Mouse (Mus musculus) kidney, postnatal 0 days (tissue): Measurements from ENCODE around the gene Pik3cb. TPM values are rescaled to one million over a fixed set of nuclear protein-coding genes. Genes with fewer than 3 reads are reported as not detected.
A peak's percentile ranks its signal among the peaks of the same experiment; 100 is the strongest.

Experiments used
- ATAC-seq: fragments of 200-750 bp; cut with Nextera tagmentation; replicated peaks from 2 replicates; pipeline ENCODE4 v1.8.0; 2017; ENCODE audit warnings: low read depth, moderate number of reproducible peaks, moderate TSS enrichment, moderate library complexity; ENCODE audit not compliant: low FRiP score
- DNase-seq: peaks from one replicate; pipeline ENCODE4 v3.0.0-alpha.2; 2016; ENCODE audit warnings: low spot score
- H3K27ac ChIP-seq: fragments of 300-500 bp; sonication (generic); 2 replicates; pipeline ENCODE4 v1.5.1; 2014; ENCODE audit warnings: mild to moderate bottlenecking
- H3K27me3 ChIP-seq: fragments of 300-500 bp; sonication (generic); 2 replicates; pipeline ENCODE4 v1.6.1; 2014; ENCODE audit warnings: low read length, mixed read lengths; ENCODE audit not compliant: insufficient read depth
- H3K36me3 ChIP-seq: fragments of 300-500 bp; sonication (generic); 2 replicates; pipeline ENCODE4 v1.6.1; 2014; ENCODE audit warnings: low read length, mixed read lengths; ENCODE audit not compliant: insufficient read depth
- H3K4me1 ChIP-seq: fragments of 300-500 bp; sonication (generic); replicated peaks from 2 replicates; pipeline ENCODE4 v1.6.1; 2014; ENCODE audit warnings: antibody characterized with exemption, low read length, mixed read lengths; ENCODE audit not compliant: insufficient read depth
- H3K4me2 ChIP-seq: fragments of 300-500 bp; sonication (generic); 2 replicates; pipeline ENCODE4 v1.6.1; 2014; ENCODE audit warnings: mild to moderate bottlenecking, low read length, moderate library complexity, mixed read lengths
- H3K4me3 ChIP-seq: fragments of 300-500 bp; sonication (generic); replicated peaks from 2 replicates; pipeline ENCODE4 v1.5.1; 2014; ENCODE audit warnings: low read depth, low read length
- H3K9ac ChIP-seq: fragments of 300-500 bp; sonication (generic); 2 replicates; pipeline ENCODE4 v1.6.1; 2014; ENCODE audit warnings: low read depth, low read length
- H3K9me3 ChIP-seq: fragments of 300-500 bp; sonication (generic); replicated peaks from 2 replicates; pipeline ENCODE4 v1.6.1; 2016; ENCODE audit warnings: low read length, inconsistent platforms, mixed read lengths
- CTCF ChIP-seq: IDR thresholded peaks from 2 replicates; pipeline ENCODE4 v1.5.1; 2016; ENCODE audit warnings: antibody characterized with exemption, low read depth, mild to moderate bottlenecking, moderate library complexity
- WGBS: fragments of 180-500 bp; shearing (Covaris S2); extraction: QIAGEN DNeasy Blood & Tissue Kit; methylation state at CpG from one replicate; pipeline ENCODE4 v1.1.7; 2014; 5-methylcytosine and 5-hydroxymethylcytosine counted together
- polyA plus RNA-seq: library from polyadenylated mRNA; unstranded; fragments of >200 nt; fragmentation: Nextera tagmentation; extraction: Ambion mirVana; gene quantifications from 2 replicates; pipeline ENCODE4 v1.2.1, GENCODE M21; 2015

Gene Pik3cb
- polyA plus RNA-seq, 1 experiment from 2014 or later, result 1.3 TPM

GRCm38 (mm10) chr9:99122749-99123148 lies 17.7 kb downstream of the Pik3cb start:
- H3K9me3 ChIP-seq, result no peaks in the 10 kb centered on the region
- H3K36me3 ChIP-seq, result no peaks in the 10 kb centered on the region
- H3K4me3 ChIP-seq, result no peak overlapping the region
- WGBS, result 63% methylated on average over 4 of the region's 4 CpGs
- TF ChIP-seq CTCF, result no peak
- H3K4me2 ChIP-seq, result no peak overlapping the region
- H3K9ac ChIP-seq, result no peak overlapping the region
- H3K27ac ChIP-seq, result no peak overlapping the region
- H3K4me1 ChIP-seq, result no peaks in the 10 kb centered on the region
- ATAC-seq (no peak), DNase-seq (no peak)
- H3K27me3 ChIP-seq, result no peaks in the 10 kb centered on the region

- 80% methylated on average over 12 of the region's 12 CpGs for WGBS
- TF ChIP-seq CTCF, result no peak
- no peak for DNase-seq
- H3K4me2 ChIP-seq, result no peak overlapping the region
- H3K9me3 ChIP-seq, result no peaks in the 10 kb centered on the region
- no peaks in the 10 kb centered on the region for H3K4me1 ChIP-seq
- H3K27ac ChIP-seq, result no peak overlapping the region
- no peak for ATAC-seq
- H3K4me3 ChIP-seq, result no peak overlapping the region
- no peak overlapping the region for H3K9ac ChIP-seq
- H3K36me3 ChIP-seq, result no peaks in the 10 kb centered on the region
- H3K27me3 ChIP-seq, result no peaks in the 10 kb centered on the region
Measured at GRCm38 (mm10) chr9:99112409-99112808, 28.0 kb downstream of the Pik3cb start.

DNA sequence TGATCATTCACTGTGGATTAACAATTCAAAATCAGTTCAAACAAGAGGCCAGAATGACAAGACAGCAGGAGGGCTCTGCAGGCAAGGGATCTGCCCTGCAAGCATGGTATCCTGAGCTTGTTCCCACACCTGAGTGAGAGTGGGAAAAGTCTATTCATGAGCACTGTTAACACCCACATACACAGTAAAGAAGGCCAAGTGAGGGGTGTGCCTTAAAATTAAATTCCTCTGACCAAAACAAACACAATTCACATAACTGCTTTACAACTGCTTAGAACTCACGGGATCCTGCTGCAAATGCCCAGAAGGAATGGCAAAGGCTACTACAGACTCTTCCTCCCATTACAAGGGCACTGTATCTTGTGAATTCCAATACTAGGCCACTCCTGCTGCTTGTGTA lies 29.3 kb downstream of the Pik3cb start:
- H3K4me2 ChIP-seq, result no peak overlapping the region
- no peak overlapping the region for H3K27ac ChIP-seq
- no peak for TF ChIP-seq CTCF
- no peak for ATAC-seq
- H3K36me3 ChIP-seq, result no peaks in the 10 kb centered on the region
- no peak overlapping the region for H3K9ac ChIP-seq
- DNase-seq, result no peak
- no peaks in the 10 kb centered on the region for H3K4me1 ChIP-seq
- no peaks in the 10 kb centered on the region for H3K27me3 ChIP-seq
- 50% methylated on average over 1 of the region's 1 CpGs for WGBS
- H3K9me3 ChIP-seq, result no peaks in the 10 kb centered on the region
- H3K4me3 ChIP-seq, result no peak overlapping the region

DNA sequence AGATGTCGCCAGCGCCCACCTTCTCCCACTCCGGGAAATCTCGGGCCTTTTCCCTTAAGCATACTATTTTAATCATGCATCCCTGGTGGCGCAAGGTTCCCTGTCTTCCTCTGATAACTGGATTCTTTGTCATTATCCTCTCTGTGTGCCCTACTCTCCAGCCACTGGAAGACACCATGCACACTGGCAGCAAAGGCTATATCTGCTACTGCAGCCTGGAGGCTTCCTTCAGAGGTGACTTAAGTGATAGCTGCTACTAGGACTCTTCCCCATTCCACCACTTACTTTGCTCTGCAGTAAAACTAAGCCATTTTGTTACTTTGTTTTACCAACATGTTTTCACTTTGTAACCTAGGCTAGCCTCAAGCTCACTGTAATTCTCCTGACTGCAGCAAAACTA lies 30.2 kb downstream of the Pik3cb start:
- H3K27ac ChIP-seq, result no peak overlapping the region
- H3K4me3 ChIP-seq, result no peak overlapping the region
- H3K36me3 ChIP-seq, result no peaks in the 10 kb centered on the region
- DNase-seq, result no peak
- H3K27me3 ChIP-seq, result no peaks in the 10 kb centered on the region
- no peak overlapping the region for H3K4me2 ChIP-seq
- H3K4me1 ChIP-seq, result no peaks in the 10 kb centered on the region
- no peak overlapping the region for H3K9ac ChIP-seq
- no peaks in the 10 kb centered on the region for H3K9me3 ChIP-seq
- 71% methylated on average over 5 of the region's 5 CpGs for WGBS
- no peak for ATAC-seq
- TF ChIP-seq CTCF, result no peak

GRCm38 (mm10) chr9:99109585-99109984 lies 30.8 kb downstream of the Pik3cb start:
- Histone ChIP-seq H3K4me1 (no peaks in the 10 kb centered on the region), H3K36me3 (no peaks in the 10 kb centered on the region), H3K9ac (no peak overlapping the region), H3K9me3 (no peaks in the 10 kb centered on the region), H3K27ac (no peak overlapping the region), H3K4me3 (no peak overlapping the region), H3K27me3 (no peaks in the 10 kb centered on the region), H3K4me2 (no peak overlapping the region)
- TF ChIP-seq CTCF, result no peak
- ATAC-seq (no peak), DNase-seq (no peak)
- 90% methylated on average over 3 of the region's 3 CpGs for WGBS

GRCm38 (mm10) chr9:99104449-99104848 lies 36.0 kb downstream of the Pik3cb start:
- Histone ChIP-seq H3K27me3 (no peaks in the 10 kb centered on the region), H3K4me1 (no peaks in the 10 kb centered on the region), H3K27ac (no peak overlapping the region), H3K4me3 (no peak overlapping the region), H3K4me2 (no peak overlapping the region), H3K9me3 (no peaks in the 10 kb centered on the region), H3K36me3 (no peaks in the 10 kb centered on the region), H3K9ac (no peak overlapping the region)
- DNase-seq (no peak), ATAC-seq (no peak)
- TF ChIP-seq CTCF, result peak; percentile 14; the same call in 1 of the 2 replicates
- WGBS, result 91% methylated on average over 2 of the region's 2 CpGs

DNA sequence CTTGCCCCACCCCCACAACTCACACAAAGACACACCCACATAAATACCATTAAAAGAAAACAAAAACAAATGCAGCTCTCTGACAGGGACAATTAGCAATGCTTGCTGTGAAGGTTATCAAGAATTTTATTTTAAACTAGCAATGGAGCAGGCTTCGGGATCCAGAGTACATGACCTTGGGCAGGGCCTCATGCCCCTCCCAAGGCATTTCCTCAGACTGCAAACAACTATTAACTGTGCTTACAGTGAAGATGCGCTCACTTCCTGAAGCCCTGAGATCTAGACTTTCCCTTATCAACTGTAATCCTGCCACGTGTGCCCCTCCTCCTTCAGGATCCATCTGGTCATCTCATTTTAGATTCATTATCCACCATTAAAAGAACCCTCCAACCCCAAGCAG lies 36.6 kb downstream of the Pik3cb start:
- Histone ChIP-seq H3K4me2 (no peak overlapping the region), H3K36me3 (no peaks in the 10 kb centered on the region), H3K4me1 (no peaks in the 10 kb centered on the region), H3K9ac (no peak overlapping the region), H3K27me3 (no peaks in the 10 kb centered on the region), H3K4me3 (no peak overlapping the region), H3K9me3 (no peaks in the 10 kb centered on the region), H3K27ac (no peak overlapping the region)
- WGBS, result 74% methylated on average over 3 of the region's 3 CpGs
- no peak for TF ChIP-seq CTCF
- DNase-seq (no peak), ATAC-seq (no peak)
